Mouse (Mus musculus) embryonic facial prominence, embryonic 10.5 days (tissue): ENCODE measurements around the gene Fbp1. TPM values are rescaled to one million over a fixed set of nuclear protein-coding genes. Genes with fewer than 3 reads are reported as not detected.
"Not testable (repeated sequence)": the region's sequence is repeated elsewhere in the genome, so short reads cannot be mapped to it uniquely, and the experiment has no call there.

ENCODE experiments used
- DNase-seq: peaks from one replicate; pipeline ENCODE4 v3.0.0-alpha.2; 2017; ENCODE audit warnings: low spot score
- H3K27ac ChIP-seq: fragments of 300-500 bp; sonication (generic); replicated peaks from 2 replicates; pipeline ENCODE4 v1.5.1; 2016; ENCODE audit warnings: mild to moderate bottlenecking
- H3K27me3 ChIP-seq: fragments of 300-500 bp; sonication (generic); replicated peaks from 2 replicates; pipeline ENCODE4 v1.6.1; 2016; ENCODE audit warnings: low read depth, mild to moderate bottlenecking; ENCODE audit not compliant: poor library complexity, severe bottlenecking
- H3K36me3 ChIP-seq: fragments of 300-500 bp; sonication (generic); replicated peaks from 2 replicates; pipeline ENCODE4 v1.6.1; 2016; ENCODE audit warnings: mild to moderate bottlenecking, moderate library complexity
- H3K4me1 ChIP-seq: fragments of 300-500 bp; sonication (generic); 2 replicates; pipeline ENCODE4 v1.6.1; 2016
- H3K4me3 ChIP-seq: fragments of 300-500 bp; sonication (generic); 2 replicates; pipeline ENCODE4 v1.5.1; 2016; ENCODE audit warnings: mild to moderate bottlenecking, moderate library complexity
- H3K9me3 ChIP-seq: fragments of 300-500 bp; sonication (generic); 2 replicates; pipeline ENCODE4 v1.6.1; 2016; ENCODE audit warnings: mild to moderate bottlenecking
- WGBS: fragments of 180-500 bp; shearing (Covaris S2); methylation state at CpG from one replicate; pipeline ENCODE4 v1.1.7; 2016; 5-methylcytosine and 5-hydroxymethylcytosine counted together
- polyA plus RNA-seq: library from polyadenylated mRNA; unstranded; fragments of >200 nt; fragmentation: Nextera tagmentation; extraction: Ambion mirVana; gene quantifications from 2 replicates; pipeline ENCODE4 v1.2.1, GENCODE M21; 2016

Gene Fbp1
- polyA plus RNA-seq, 1 experiment from 2014 or later: not detected

GRCm38 (mm10) chr13:62881336-62881735, 6.7 kb downstream of the Fbp1 start:
- Histone ChIP-seq H3K4me1 (peaks cover 8% of the 10 kb centered on the region), H3K27ac (no peak overlapping the region), H3K27me3 (peaks cover 24% of the 10 kb centered on the region), H3K9me3 (no peaks in the 10 kb centered on the region), H3K4me3 (no peak overlapping the region), H3K36me3 (no peaks in the 10 kb centered on the region)
- DNase-seq: no peak
- 86% methylated on average over 9 of the region's 9 CpGs for WGBS

DNA sequence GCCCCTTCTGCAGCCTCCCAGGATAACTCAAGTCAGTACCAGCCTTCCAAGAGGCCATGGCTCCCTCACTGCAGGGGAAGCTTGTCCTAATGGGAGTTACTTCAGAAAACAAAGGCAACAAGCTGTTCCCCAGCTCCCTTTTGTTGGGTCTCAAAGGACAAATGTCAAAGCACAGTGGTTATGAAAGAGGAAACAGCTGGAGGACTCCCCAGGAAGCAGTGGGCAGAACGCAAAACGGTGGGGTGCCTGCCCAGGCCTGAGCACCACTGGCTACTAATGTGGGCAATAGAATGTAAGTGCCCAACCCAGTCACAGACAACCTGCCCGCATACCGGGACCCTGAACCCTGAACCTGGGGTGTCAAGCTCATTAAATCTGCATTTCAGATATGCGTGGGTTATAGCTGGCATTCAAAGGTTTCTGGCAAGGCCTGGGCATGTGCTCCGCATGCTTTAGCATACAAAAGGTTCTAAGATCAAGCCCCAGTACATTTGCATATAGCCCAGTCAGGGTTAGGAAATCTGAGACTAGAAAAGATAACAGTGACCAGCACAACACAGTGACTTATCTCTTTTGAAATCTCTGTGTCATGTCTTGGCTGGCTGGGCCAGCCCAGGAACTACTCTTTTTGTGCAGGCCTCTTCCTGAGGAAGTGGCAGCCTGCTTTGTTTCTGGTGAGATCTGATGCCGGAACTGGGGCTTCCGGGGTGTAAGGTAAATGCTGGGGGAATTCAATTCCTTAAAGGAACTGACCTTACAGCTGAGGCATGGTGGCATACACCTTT, 8.1 kb downstream of the Fbp1 start:
- DNase-seq: no peak
- no peak overlapping the region for H3K27ac ChIP-seq

DNA sequence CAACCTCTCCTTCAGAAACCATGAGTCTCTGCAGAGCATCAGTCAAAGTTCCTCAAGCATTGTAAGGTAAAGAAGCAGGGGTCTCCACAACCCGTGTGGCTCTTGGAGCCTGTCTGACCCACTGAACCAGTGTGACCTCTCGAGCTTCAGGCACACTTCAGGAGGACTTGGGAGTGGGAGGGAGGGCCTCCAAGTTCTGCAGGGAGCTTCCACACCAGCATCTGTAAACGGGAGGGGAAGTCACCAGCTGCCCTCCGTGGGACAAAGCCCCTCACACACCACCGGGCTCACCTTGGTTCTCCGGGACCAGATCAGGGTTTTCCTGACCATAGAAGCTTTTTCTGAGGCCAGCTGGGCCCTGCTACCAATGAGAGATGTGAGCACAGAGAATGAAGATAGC, 8.7 kb downstream of the Fbp1 start:
- H3K27me3 ChIP-seq: peaks cover 14% of the 10 kb centered on the region; the same call in 1 of the 2 replicates
- WGBS: 38% methylated on average over 6 of the region's 6 CpGs
- H3K9me3 ChIP-seq: no peaks in the 10 kb centered on the region
- peaks cover 8% of the 10 kb centered on the region for H3K4me1 ChIP-seq
- no peak overlapping the region for H3K4me3 ChIP-seq
- DNase-seq: no peak
- no peak overlapping the region for H3K27ac ChIP-seq
- H3K36me3 ChIP-seq: no peaks in the 10 kb centered on the region

More for the DNA sequence above, 8.1 kb downstream of the Fbp1 start:
- Histone ChIP-seq H3K4me3 (no peak overlapping the region), H3K4me1 (peaks cover 8% of the 10 kb centered on the region), H3K36me3 (no peaks in the 10 kb centered on the region), H3K27me3 (peaks cover 17% of the 10 kb centered on the region), H3K9me3 (no peaks in the 10 kb centered on the region)
- 26% methylated on average over 8 of the region's 8 CpGs for WGBS

GRCm38 (mm10) chr13:62877247-62877646, 10.8 kb downstream of the Fbp1 start:
- H3K9me3 ChIP-seq: no peaks in the 10 kb centered on the region
- H3K4me3 ChIP-seq: no peak overlapping the region
- DNase-seq: no peak
- 5% methylated on average over 5 of the region's 5 CpGs for WGBS
- 0 out of 2 replicates have a peak, but pooled peaks cover 11% of the 10 kb centered on the region for H3K27me3 ChIP-seq
- H3K4me1 ChIP-seq: peaks cover 8% of the 10 kb centered on the region
- no peak overlapping the region; the same call in 1 of the 2 replicates for H3K27ac ChIP-seq
- H3K36me3 ChIP-seq: no peaks in the 10 kb centered on the region

DNA sequence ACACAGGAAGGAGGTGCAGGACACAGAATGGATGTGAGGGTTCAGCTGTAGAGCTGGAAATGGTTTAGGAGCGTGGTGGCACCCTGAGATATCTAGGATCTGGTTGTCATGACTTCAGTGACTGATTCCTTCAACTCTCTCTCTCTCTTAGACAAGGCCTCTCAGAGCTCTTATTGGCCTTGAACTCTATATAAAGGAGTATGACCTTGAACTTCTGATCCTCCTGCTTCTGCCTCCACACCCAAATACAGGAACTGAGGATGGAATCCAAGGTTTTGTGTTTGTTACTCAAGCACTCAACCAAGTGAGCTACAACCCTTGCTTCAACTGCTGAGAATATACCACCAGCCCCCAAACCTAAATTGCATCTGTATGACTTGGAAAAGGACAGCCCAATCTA, 12.0 kb downstream of the Fbp1 start:
- Histone ChIP-seq H3K27me3 (0 out of 2 replicates have a peak, but pooled peaks cover 11% of the 10 kb centered on the region), H3K4me1 (peaks cover 8% of the 10 kb centered on the region), H3K27ac (no peak overlapping the region), H3K9me3 (no peaks in the 10 kb centered on the region), H3K4me3 (no peak overlapping the region), H3K36me3 (no peaks in the 10 kb centered on the region)
- WGBS: 84% methylated on average over 1 of the region's 1 CpGs
- DNase-seq: no peak

DNA sequence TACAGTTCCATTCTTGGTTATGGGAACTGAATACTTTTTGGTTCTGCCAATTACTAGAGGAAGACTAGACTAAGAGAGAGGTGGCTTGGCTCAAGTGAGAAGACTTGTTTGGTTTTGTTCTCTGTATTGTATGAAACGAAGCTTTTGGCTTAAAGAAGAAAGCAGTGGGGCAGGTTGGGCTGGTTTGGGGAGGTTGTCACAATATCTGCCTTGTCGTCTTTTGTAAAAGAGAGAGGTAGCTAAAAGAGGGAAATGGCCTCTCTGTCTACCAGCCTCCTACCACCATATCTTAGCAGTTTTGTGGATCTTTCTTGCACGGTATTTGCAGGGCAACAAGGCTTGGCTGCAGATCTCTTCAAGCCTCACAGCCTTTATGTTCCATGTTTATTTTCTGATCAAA, 15.8 kb downstream of the Fbp1 start:
- Histone ChIP-seq H3K9me3 (no peaks in the 10 kb centered on the region), H3K27me3 (0 out of 2 replicates have a peak, but pooled peaks cover 11% of the 10 kb centered on the region), H3K36me3 (no peaks in the 10 kb centered on the region), H3K4me1 (no peaks in the 10 kb centered on the region), H3K4me3 (no peak overlapping the region), H3K27ac (no peak overlapping the region)
- WGBS: 59% methylated on average over 3 of the region's 3 CpGs
- no peak for DNase-seq

DNA sequence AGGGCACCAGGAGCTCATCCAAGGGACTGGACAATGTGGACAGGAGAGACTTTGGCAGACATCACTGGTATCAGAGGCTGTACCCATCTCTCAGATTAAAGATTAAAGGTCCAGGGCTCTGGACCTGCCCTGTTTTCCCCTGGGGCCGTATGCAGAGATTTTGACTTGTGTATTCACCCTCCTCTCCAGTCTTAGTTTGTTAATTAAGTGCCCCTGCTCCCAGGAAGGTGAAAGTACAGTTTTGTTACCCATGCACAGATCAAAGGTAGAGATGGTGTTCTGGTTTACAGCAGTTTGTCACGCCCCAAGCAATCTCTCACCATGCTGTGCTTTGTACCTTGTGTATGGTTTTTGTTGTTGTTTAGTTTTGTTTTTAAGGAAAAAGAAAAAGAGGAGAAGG, 17.5 kb downstream of the Fbp1 start:
- no peak overlapping the region for H3K4me3 ChIP-seq
- WGBS: 85% methylated on average over 2 of the region's 2 CpGs
- H3K9me3 ChIP-seq: no peaks in the 10 kb centered on the region
- no peak for DNase-seq
- no peaks in the 10 kb centered on the region for H3K27me3 ChIP-seq
- H3K36me3 ChIP-seq: no peaks in the 10 kb centered on the region
- H3K27ac ChIP-seq: no peak overlapping the region
- H3K4me1 ChIP-seq: peaks cover 9% of the 10 kb centered on the region; the same call in 1 of the 2 replicates

DNA sequence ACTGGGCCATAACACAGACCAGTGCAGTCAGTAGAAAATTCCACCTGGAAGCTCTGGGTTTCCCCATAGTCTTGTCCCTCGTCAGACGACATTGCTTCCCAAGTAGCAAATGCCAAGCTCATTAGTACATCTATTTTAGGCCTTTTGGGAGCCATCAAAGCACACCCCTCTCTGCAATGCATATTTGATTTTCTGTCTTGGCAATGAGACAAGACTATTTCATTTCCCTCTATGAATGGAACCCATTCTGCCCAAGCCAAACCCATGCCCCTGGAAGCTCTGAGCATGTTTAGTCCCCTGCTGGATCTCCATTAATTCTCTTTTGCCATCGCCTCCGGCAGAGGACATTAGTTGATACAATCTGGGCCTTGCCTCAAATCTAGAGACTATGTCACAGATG, 21.3 kb downstream of the Fbp1 start:
- WGBS: 88% methylated on average over 4 of the region's 4 CpGs
- DNase-seq: no peak
- H3K4me3 ChIP-seq: no peak overlapping the region
- H3K9me3 ChIP-seq: no peaks in the 10 kb centered on the region
- H3K36me3 ChIP-seq: no peaks in the 10 kb centered on the region
- peaks cover 40% of the 10 kb centered on the region for H3K4me1 ChIP-seq
- H3K27me3 ChIP-seq: no peaks in the 10 kb centered on the region
- 0 out of 2 replicates have a peak overlapping the region, but pooled peaks have one; percentile 76 for H3K27ac ChIP-seq

DNA sequence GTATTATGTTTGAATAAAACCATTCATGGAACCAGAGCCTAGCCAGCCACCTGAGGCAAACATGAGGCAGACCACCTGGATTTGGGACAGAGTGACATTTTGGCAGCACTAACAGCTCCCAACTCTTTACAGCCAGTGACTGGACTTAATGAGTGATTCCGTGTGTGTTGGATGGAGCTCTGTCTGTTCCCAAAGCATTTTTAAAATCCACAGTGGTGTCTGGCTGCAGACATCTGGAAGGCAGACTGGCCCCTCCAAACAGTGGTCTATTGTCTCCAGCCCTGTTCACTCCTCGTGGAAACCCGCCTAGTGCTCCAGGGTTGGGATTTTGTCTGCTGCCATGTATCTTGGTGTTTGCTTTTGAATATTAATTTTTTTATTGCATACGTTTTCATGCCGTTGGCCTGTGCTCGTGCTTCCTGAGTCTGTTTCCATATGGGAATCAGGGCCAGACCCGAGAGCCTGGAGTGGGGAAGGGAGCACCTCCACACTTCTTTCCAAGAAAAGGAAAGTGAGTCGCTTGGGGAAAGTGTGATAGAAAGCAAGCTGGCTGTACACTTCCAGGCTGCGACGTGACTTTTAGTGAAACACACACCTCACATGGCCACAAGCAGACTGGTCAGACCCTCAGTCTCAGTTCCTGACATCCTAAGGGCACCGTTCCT, 22.3 kb downstream of the Fbp1 start:
- Histone ChIP-seq H3K9me3 (no peaks in the 10 kb centered on the region), H3K27me3 (no peaks in the 10 kb centered on the region), H3K4me1 (peaks cover 40% of the 10 kb centered on the region), H3K4me3 (no peak overlapping the region), H3K27ac (peak overlapping the region; percentile 76), H3K36me3 (no peaks in the 10 kb centered on the region)
- peak; percentile 61 for DNase-seq
- 52% methylated on average over 11 of the region's 11 CpGs for WGBS

GRCm38 (mm10) chr13:62863771-62864170, 24.3 kb downstream of the Fbp1 start:
- no peak for DNase-seq
- Histone ChIP-seq H3K4me1 (peaks cover 40% of the 10 kb centered on the region), H3K36me3 (no peaks in the 10 kb centered on the region), H3K27me3 (no peaks in the 10 kb centered on the region), H3K4me3 (no peak overlapping the region), H3K27ac (no peak overlapping the region), H3K9me3 (no peaks in the 10 kb centered on the region)
- WGBS: 71% methylated on average over 6 of the region's 6 CpGs

DNA sequence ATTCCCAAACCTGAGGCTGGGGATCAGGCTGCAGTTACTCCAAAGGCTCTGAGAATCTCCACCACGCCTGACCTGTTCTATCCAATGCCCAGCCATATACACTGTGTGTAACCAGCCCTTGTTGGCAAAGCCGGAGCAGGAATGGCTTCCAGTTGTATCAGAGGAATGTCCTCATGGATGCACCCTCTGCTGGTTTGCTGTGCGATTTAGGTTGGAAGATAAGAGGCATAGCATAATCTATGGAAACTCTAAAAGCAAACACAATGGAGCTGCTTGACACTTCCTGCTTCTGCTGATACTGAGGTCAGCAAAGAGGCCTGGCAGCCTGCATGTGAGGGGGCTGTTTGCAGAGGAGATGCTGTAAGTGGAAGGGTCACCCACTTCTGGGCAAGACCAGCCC, 25.2 kb downstream of the Fbp1 start:
- WGBS: 81% methylated on average over 3 of the region's 3 CpGs
- no peaks in the 10 kb centered on the region for H3K36me3 ChIP-seq
- no peak for DNase-seq
- no peak overlapping the region for H3K4me3 ChIP-seq
- H3K27ac ChIP-seq: peak overlapping the region; percentile 11; the same call in 1 of the 2 replicates
- no peaks in the 10 kb centered on the region for H3K9me3 ChIP-seq
- H3K4me1 ChIP-seq: peaks cover 47% of the 10 kb centered on the region
- H3K27me3 ChIP-seq: no peaks in the 10 kb centered on the region

DNA sequence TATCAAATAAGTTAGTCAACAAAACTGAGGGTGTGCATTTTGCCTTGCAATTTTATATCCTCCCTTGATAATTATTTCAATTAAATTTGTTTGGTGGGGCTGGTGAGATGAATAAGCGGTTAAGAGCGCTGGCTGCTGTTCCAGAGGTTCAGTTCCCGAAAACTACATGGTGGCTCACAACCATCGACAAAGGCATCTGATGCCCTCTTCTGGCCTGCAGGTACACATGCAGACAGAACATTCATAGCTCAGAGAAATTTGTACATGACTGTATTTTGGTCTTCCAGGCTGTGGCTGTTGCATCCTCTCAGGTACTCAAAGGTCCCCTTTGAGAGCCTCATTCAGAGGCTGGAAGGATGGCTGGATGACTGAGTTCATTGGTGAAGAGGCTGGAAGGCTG, 28.0 kb downstream of the Fbp1 start:
- 89% methylated on average over 4 of the region's 4 CpGs for WGBS
- Histone ChIP-seq H3K9me3 (no peaks in the 10 kb centered on the region), H3K27ac (no peak overlapping the region), H3K36me3 (no peaks in the 10 kb centered on the region), H3K27me3 (no peaks in the 10 kb centered on the region), H3K4me1 (peaks cover 35% of the 10 kb centered on the region; the same call in 1 of the 2 replicates), H3K4me3 (no peak overlapping the region)
- no peak for DNase-seq

DNA sequence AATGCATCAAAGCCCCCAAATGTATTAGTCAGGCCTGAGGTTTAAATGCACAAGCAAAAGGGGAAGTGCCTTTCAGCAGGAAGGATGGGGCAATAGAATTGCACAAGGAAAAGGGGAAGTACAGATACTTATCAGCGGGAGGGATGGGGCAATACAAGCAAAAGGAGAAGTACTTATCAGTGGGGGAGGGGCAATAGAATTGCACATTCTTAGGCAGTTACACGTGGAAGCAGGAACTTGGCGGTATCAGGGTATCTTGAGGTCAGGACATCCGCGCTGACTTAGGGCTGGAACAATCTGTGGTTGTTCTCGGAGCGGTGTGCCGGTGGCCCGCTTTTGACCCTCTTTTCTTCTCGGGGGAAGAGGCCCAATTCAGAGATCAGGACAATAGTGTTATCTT, 28.8 kb downstream of the Fbp1 start:
- 85% methylated on average over 10 of the region's 10 CpGs for WGBS
- not testable (repeated sequence) for H3K27me3 ChIP-seq, H3K4me3 ChIP-seq, DNase-seq, H3K27ac ChIP-seq, H3K9me3 ChIP-seq, H3K36me3 ChIP-seq
- peaks cover 28% of the 10 kb centered on the region; the same call in 1 of the 2 replicates for H3K4me1 ChIP-seq
